Mouse (Mus musculus) retina, adult 2 months (tissue): ENCODE measurements around the gene Retnlb.
"Not testable (repeated sequence)": the region's sequence is repeated elsewhere in the genome, so short reads cannot be mapped to it uniquely, and the experiment has no call there.

Experiments used
- DNase-seq: peaks from one replicate; pipeline ENCODE4 v3.0.0-alpha.2; 2012; ENCODE audit warnings: low read depth, low spot score

The Retnlb gene

DNA sequence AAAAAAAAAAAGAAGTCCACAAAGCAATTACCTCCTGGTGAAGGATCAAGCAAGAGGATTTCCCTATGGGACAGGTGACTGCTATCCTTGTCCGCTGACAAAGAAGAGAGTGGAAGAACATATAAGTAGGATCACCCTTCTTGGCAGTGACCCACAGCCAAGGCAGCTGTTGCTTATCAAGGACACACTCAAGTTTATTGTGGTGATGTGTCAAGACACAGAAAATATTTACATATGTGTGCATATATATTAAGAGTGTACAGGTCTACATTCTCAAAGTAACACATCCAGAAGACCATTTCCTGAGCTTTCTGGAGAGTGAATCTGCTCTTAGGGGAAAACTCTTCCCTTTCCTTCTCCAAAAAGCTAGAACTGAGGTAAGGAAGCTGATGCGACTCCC lies at the start of gene Retnlb:
Gene Retnlb (plus strand): TSS at position 162 of the 400 bp plus-strand sequence.
- DNase-seq = no peak

DNA sequence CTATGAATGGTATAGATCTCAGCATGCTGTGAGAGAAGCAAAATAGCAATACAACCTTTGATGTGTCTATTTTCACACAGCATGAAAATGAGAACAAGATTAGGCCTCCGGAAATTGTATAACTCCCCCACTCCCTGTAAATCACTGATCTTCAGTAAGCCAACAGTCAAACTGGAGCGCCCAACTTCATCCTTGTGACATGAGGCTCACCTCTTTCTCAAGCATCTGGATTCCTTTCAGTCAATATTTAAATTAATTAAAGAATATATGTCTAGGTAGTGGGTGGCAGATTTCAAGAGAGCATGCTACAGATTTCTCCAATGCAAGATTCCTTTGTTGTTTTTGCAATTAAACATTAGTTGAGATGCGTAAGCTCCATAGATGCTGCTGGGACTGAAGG lies 47.5 kb upstream of the Retnlb start:
- DNase-seq = no peak

DNA sequence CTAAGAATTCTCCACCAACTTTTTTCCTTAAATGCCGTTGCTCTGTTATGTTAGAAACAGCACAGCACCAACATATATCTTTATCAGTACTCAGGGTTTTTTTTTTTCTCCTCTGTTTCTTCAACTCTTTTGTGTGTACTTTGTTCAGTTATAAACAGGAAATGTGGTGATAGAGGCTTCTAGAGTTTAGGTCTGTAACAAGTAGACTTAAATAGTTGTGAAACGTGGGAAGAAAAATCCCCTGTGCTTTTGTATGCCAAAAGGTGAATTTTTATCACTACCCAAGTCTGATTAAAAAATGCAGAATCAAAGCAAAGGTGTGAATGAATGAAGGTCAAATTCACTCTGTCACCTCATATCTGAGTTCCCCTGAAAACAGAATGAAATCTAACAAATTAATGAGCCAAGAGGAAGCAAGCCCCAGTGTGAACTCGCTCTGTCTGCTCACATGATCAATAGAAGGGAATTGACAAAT lies 44.6 kb upstream of the Retnlb start, which contains the start of gene Trat1:
Gene Trat1 (minus strand): TSS at position 51 of the 475 bp plus-strand sequence.
- no peak for DNase-seq

DNA sequence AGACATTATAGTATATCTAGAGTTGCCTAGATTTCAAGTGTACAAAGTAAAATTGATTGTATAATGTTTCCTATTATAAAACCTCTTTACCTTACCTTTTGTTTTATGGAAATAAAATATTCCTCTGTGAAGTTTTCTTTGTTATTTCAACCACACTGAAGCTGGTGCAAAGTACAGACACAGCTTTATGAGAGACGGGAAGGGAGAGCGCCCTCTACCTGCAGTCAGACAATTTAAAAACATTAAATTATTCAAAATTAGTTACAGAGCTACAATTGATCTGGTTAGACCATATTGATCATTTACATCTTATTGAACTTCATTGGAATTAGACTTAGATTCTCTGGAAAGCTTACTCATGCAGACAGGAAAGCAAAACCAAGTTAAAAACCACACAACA lies 39.4 kb upstream of the Retnlb start:
- no peak for DNase-seq

DNA sequence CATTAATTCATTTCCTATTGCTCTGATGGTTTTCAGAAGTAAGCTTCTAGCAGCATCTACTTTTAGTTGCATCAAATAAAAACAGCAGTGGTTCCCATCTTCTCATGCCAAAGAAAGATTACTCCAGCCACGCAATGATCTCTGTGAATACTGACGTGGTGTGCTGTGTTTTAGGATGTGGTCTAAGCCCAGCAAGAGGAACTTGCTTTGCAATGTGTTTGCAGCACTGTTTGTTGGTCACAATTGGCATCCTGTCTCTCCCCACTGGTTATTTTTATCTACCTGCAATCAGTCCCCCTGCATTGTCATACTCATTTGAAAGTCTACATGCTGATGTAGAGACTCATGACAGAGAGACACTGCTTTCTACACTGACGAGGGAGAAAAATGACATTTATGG lies 30.4 kb upstream of the Retnlb start:
- DNase-seq = no peak

DNA sequence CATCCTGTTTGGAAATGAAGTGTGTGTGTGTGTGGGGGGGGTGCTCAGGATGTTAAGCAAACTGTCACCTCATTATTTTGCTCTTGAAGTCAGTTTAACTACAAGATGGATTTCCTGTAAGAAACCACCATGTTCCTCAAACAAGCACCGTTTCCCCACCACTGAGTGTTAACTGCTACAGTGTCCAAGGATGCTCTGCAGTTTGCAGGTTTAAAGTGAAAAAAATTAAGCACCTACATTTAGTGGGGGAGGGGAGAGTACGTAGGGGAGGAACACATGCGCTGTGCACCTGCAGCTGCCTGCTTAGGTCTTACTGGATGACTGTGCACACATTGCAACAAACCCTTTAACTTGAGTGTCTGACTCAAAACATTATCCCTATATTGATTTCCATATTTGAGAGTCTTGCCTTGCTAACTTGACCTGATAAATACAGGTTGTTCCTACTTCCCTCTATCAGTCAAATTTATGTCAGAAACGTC lies 27.9 kb upstream of the Retnlb start:
- no peak for DNase-seq

DNA sequence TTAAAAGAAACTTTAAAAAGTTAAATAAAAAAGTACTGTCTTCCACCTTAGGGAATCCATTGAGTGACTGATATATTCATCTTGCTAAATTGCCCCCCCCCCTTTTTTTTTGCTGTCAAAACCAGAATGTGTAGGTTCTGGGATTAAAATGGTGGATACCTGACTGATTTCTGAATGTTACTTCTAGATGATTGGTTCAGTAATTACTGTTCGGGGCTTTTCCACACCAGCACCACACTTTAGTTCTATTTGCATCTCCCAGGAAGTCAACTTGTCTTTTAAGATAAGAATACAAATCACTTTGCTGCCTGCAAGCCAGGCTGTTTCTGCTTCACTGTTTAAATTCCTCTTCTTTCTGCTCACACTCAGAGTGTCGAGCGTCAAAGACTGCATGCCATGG lies 18.4 kb upstream of the Retnlb start:
- DNase-seq = no peak

DNA sequence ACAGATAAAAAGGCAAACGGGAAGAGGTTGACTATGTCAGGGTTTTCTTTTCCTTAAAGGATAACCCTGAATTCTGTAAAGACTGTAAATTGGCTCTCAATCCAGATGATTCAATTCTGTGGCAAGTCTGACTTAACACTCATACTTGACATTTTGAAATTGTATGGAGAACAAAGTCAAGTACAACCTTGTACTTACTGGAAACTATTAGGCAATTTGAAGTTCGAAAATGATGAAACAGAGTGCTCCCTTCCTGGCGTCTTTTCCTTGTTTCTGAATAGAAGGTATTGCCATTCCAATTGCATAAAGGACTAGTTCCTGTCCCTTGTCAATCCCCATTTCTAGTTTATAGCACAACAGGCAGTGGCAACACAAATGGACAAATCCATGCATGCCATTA lies 17.2 kb upstream of the Retnlb start:
- no peak for DNase-seq

DNA sequence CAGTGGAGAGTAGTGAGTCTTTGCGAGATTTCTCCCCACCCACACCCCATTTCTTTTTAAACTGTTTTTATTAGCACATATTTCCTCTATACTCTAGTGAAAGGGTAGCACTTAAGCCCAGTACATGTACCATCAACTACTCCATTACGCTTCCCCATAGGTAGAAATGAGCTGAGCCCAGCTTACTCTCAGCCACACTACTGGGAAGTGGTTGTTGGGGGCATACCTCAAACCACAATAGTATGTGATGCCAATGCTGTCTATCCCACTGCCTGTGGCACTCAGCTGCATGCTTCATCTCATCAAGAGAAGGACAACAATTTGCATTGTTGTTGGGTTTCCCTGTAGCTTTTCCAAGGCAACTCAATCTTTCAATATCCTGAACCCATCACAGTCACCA lies 15.8 kb upstream of the Retnlb start:
- DNase-seq = no peak

DNA sequence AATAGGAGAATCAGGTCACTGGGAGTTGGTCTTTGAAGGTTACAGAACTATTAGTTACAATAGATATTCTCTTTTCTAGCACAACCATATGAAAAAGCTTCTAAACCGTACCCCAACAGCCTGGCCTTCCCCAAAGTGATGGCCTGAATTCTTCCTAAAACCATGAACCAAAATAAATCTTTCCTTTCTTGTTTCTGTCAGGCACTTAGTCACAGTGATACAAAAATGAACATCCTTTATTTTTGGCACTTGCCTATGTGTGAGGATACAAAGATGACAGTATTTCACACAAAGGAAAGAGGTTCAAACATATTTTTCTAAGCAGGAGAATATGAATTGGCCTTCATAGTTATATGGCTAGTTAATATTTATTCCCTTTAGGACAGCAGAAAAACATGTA lies 11.2 kb upstream of the Retnlb start:
- no peak for DNase-seq

DNA sequence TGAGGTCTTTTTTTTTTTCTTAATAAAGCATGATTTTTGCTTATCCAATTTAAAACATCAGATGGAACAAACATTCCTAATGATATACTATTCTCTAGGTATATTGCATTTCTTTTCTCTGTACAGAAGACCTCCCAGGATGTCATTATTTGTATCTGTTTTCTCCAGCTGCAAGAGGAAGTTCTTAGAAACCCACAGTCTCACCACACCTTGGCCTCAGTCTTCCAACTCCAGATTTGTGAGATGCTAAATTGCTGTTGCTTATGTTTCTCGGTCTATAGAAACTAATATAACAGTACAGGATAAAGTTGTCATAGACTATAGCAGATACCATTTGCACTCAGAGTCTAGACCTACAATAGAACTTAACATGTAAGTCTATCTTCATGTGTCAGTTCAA lies 10.1 kb upstream of the Retnlb start:
- no peak for DNase-seq

DNA sequence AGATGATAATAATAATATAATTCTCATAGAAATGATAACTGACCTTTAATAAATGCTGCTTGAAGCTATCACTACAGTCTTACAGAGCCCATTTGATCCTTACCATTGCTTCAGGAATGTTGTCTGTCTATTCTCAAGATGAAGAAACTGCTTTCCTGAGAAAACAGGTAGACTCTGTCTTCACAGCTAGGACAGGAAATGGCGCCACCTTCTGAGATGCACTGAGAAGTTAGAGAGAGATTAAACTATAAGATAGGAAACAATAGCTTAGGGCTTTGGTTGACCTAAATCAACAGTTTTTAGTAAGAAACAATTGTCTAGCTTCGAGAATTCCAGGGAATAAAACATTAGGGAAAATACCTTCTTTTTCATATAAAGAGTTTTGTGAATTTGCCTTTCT lies 7.3 kb upstream of the Retnlb start:
- no peak for DNase-seq

DNA sequence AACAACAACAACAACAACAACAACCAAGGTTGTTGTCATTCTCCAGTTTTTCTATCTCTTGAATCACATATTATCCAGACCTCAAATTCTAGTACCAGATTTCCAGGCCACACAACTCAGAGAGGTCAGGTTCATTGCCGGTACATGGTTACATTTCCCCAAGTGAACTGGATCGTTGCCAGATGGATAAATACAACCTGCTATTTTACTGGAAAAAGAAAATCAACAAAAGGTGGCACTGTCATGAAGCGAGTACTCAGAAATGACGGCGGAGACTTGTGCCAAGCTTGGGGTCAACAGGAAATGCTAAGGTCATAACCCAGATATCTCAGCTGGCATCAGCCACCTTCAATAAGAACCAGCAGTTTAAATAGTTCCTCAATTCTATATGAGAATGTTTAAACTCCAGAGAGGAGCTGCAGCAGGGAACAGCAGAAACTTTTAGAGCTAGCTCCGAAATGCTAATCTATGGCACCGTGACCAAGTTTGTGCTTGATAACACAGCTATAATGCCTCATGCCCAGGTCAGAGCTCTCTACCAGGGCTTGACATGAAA lies 4.7 kb upstream of the Retnlb start:
- no peak for DNase-seq

DNA sequence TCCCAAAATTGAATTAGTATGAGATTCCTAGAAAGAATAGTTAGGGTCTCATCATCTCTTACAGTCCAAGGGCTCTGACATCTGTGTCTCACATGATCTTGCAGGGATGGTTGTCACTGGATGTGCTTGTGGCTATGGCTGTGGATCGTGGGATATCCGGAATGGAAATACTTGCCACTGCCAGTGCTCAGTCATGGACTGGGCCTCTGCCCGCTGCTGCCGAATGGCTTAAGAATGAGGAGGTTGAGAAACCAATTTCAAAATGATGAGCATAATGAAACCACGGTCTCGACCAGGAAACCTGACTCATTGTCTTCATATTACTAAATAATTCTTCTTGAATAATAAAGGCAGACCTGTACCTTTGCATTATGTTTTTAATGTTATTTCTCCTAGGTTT lies 1.9 kb downstream of the Retnlb start:
- DNase-seq = no peak

DNA sequence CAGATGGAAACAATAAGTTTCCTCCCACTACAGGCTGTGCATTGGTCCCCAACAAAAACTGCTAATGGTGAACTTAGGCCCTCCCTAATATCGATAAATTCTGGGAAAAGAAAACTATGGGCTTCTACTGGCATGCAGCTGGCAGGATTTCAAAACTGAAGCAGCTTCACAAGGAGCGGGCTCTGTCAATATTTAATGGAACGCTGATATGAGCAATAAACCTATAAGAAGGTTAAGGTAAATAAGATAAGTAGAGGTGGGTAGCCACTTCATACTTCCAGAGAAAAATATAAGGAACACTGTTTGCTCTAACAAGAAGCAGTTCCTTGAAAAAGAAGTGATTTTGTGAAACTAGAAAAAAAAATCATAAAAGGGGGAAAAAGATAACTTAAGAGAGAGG lies 9.8 kb downstream of the Retnlb start:
- DNase-seq = no peak

DNA sequence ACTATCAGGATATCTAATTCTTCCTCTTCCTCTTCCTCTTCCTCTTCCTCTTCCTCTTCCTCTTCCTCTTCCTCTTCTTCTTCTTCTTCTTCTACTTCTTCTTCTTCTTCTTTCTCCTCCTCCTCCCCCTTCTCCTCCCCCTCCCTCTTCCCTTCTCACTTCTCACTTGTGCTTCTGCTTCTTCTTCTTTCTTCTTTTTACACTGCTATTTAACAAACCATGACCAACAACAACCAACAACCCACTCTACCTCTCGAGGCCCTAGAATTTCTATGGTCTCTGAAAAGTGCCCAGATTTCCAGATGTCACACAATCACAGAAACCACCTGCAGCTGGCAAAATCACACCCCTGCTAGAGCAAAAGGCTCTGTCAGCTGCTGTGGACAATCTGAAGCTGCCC lies 11.0 kb downstream of the Retnlb start:
- no peak for DNase-seq

DNA sequence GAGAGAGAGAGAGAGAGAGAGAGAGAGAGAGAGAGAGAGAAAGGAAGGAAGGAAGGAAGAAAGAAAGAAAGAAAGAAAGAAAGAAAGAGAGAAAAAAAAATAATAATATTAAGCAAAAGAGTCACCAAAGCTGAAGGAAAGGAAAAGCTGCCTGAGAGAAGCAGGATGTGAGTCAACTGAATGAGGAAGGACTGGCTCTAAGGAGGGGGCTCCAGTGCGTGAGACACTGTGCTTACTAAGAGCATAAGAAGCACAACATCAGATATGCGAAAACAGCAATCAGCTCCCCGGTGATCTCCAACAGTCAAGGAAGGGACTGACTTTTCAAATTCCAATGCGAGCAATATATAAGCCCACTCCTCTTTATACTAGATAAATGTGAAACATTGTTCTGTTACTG lies 12.4 kb downstream of the Retnlb start:
- no peak for DNase-seq

DNA sequence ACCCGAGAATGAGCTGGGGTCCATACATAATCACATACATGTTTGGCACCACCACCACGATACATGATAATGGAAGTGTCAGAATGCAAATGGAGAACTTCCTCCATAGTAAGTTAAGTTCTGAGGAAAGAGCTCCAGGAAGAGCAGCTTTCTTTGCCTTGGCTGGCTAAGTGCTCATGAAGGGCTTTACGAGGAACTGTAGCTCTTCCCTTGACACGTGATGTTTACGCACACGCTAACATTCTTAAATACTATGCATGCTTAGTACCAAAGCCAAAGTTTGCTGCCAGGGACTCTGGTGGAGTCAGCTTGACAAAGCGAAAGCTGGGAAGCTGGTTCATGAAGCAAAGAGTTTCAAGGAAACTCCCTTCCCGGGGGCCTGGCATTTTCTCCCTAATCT lies 15.4 kb downstream of the Retnlb start:
- no peak for DNase-seq

DNA sequence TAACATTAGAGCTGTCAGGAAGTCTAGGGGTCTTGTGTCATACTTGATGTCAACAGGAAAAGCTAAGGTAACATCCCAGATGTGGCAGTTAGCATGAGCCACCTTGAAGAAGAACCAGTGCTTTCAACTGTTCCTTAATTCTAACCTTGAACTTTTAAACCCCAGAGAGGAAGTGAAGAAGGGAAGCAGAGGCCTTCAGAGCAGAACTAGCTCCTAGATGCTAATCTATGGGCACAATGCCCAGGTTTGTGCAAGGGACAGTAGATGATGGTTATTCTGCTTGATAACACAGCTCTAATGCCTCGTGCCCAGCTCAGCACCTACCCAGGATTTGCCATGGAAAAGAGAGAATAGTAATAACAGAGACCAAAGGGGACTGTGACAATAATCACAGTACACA lies 17.0 kb downstream of the Retnlb start:
- not testable (repeated sequence) for DNase-seq

DNA sequence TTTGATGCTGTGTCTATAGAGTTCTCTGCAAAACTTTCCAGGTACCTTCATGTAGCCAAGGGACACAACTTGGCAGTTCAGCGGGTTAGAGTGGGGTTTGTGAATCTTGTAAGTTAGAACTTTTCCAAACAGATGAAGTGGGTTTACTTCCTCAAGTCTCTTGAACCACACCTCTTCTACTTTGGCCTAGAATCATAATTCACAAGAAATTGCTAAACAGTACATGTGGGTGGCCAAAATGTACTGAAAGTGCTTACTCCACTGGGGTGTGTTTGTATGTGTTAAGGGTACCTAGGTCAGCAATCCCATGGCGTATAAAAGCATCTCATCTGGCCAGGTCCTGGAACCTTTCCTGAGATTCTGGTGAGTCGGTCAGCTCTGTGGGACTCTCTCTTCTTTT lies 25.6 kb downstream of the Retnlb start, which contains the start of gene Retnla:
Gene Retnla (plus strand): TSS at position 286 of the 400 bp plus-strand sequence.
- DNase-seq = no peak

DNA sequence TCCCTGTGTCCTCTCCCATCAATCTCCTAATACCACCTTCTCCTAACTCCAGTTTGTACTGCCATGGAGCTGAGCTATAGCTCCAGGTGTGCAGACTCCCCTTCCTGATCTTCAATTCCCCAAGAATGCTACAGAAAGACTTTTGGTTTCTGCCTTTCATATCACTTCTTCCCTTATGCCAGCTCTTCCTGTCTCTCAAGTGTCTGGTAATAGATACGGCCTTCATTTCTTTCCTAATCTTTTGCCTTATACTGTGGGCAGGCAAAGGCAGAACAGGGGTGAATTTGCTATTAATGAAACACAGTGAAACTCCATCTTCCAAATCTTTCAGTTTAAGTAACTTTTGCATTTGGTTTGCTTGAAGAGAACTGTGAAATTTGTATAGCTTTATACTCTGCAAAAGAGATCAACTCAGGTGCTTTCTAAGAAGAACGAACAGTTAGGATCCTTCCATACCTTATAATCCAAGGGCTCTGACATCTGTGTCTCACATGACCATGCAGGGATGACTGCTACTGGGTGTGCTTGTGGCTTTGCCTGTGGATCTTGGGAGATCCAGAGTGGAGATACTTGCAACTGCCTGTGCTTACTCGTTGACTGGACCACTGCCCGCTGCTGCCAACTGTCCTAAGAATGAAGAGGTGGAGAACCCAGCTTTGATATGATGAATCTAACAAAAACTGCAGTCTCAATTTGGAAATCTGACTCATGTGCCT lies 27.2 kb downstream of the Retnlb start:
- no peak for DNase-seq

DNA sequence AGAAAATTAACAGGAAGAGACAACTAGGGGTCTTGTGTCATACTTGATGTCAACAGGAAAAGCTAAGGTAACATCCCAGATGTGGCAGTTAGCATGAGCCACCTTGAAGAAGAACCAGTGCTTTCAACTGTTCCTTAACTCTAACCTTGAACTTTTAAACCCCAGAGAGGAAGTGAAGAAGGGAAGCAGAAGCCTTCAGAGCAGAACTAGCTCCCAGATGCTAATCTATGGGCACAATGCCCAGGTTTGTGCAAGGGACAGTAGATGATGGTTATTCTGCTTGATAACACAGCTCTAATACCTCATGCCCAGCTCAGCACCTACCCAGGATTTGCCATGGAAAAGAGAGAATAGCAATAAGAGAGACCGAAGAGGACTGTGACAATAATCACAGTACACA lies 48.3 kb downstream of the Retnlb start:
- not testable (repeated sequence) for DNase-seq

DNA sequence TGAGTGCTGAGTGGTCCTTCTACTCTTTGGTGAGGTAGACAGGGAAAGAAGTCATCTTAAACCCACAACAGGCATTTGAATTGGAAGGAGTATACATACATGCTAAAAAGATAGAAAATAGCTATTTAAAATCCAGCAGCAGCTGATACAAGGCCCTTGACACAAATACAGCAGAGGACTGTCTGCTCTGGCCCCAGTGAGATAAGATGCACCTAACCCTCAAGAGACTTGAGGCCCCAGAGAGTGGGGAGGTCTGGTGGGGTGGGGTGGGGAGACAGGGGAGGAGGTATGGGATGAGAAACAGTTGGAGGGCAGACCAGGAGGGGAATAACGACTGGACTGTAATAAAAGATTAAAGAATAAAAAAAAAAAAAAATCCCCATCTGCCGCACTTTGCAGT lies 51.0 kb downstream of the Retnlb start:
- no peak for DNase-seq
